Mouse (Mus musculus) lung, embryonic 14.5 days (tissue): ENCODE results near the gene Sv2b. TPM values are rescaled to one million over a fixed set of nuclear protein-coding genes. Genes with fewer than 3 reads are reported as not detected.

Source experiments
- ATAC-seq: fragments of 200-750 bp; cut with Nextera tagmentation; 2 replicates; pipeline ENCODE4 v1.8.0; 2017; ENCODE audit warnings: mild to moderate bottlenecking, moderate TSS enrichment, moderate library complexity; ENCODE audit not compliant: insufficient read depth
- DNase-seq: peaks from one replicate; pipeline ENCODE4 v3.0.0-alpha.2; 2015
- H3K27ac ChIP-seq: fragments of 300-500 bp; sonication (generic); 2 replicates; pipeline ENCODE4 v1.5.1; 2014; ENCODE audit warnings: low read depth, mild to moderate bottlenecking, moderate library complexity
- H3K27me3 ChIP-seq: fragments of 300-500 bp; sonication (generic); 2 replicates; pipeline ENCODE4 v1.6.1; 2014; ENCODE audit warnings: low read length, control low read depth; ENCODE audit not compliant: insufficient read depth
- H3K36me3 ChIP-seq: fragments of 300-500 bp; sonication (generic); 2 replicates; pipeline ENCODE4 v1.6.1; 2014; ENCODE audit warnings: control low read depth; ENCODE audit not compliant: insufficient read depth
- H3K4me1 ChIP-seq: fragments of 300-500 bp; sonication (generic); 2 replicates; pipeline ENCODE4 v1.6.1; 2014; ENCODE audit warnings: antibody characterized with exemption, control low read depth; ENCODE audit not compliant: insufficient read depth
- H3K4me2 ChIP-seq: fragments of 300-500 bp; sonication (generic); 2 replicates; pipeline ENCODE4 v1.6.1; 2014; ENCODE audit warnings: mild to moderate bottlenecking
- H3K4me3 ChIP-seq: fragments of 300-500 bp; sonication (generic); 2 replicates; pipeline ENCODE4 v1.5.1; 2014; ENCODE audit warnings: low read depth, low read length
- H3K9ac ChIP-seq: fragments of 300-500 bp; sonication (generic); 2 replicates; pipeline ENCODE4 v1.6.1; 2014
- H3K9me3 ChIP-seq: fragments of 300-500 bp; sonication (generic); 2 replicates; pipeline ENCODE4 v1.6.1; 2016; ENCODE audit warnings: low read depth, low read length, control low read depth
- CTCF ChIP-seq: IDR thresholded peaks from 2 replicates; pipeline ENCODE4 v1.5.1; 2016; ENCODE audit warnings: antibody characterized with exemption, low read depth
- WGBS: fragments of 180-500 bp; shearing (Covaris S2); extraction: QIAGEN DNeasy Blood & Tissue Kit; methylation state at CpG from one replicate; pipeline ENCODE4 v1.1.7; 2014; 5-methylcytosine and 5-hydroxymethylcytosine counted together
- polyA plus RNA-seq: library from polyadenylated mRNA; unstranded; fragments of >200 nt; fragmentation: Nextera tagmentation; extraction: Ambion mirVana; gene quantifications from 2 replicates; pipeline ENCODE4 v1.2.1, GENCODE M21; 2014

Gene Sv2b
- polyA plus RNA-seq, 1 experiment from 2014 or later, result 0.95 TPM

- no peak for ATAC-seq
- H3K27me3 ChIP-seq, result no peaks in the 10 kb centered on the region
- no peaks in the 10 kb centered on the region for H3K9me3 ChIP-seq
- no peaks in the 10 kb centered on the region for H3K36me3 ChIP-seq
- no peak for DNase-seq
- H3K27ac ChIP-seq, result no peak overlapping the region
- no peak overlapping the region for H3K4me3 ChIP-seq
- 74% methylated on average over 2 of the region's 2 CpGs for WGBS
- H3K4me2 ChIP-seq, result no peak overlapping the region
- no peaks in the 10 kb centered on the region for H3K4me1 ChIP-seq
- TF ChIP-seq CTCF, result no peak
- H3K9ac ChIP-seq, result no peak overlapping the region
Measured at GRCm38 (mm10) chr7:75273633-75274032, 35.4 kb downstream of the Sv2b start.

GRCm38 (mm10) chr7:75271921-75272381 is 37.1 kb downstream of the Sv2b start:
- no peak for ATAC-seq
- Histone ChIP-seq H3K9ac (no peak overlapping the region), H3K4me3 (no peak overlapping the region), H3K9me3 (no peaks in the 10 kb centered on the region), H3K27me3 (no peaks in the 10 kb centered on the region), H3K27ac (no peak overlapping the region), H3K4me1 (no peaks in the 10 kb centered on the region), H3K36me3 (no peaks in the 10 kb centered on the region), H3K4me2 (no peak overlapping the region)
- TF ChIP-seq CTCF, result no peak
- 63% methylated on average over 3 of the region's 3 CpGs for WGBS
- DNase-seq, result no peak

GRCm38 (mm10) chr7:75271306-75271705 is 37.8 kb downstream of the Sv2b start:
- Histone ChIP-seq H3K4me2 (no peak overlapping the region), H3K9me3 (no peaks in the 10 kb centered on the region), H3K9ac (no peak overlapping the region), H3K27me3 (no peaks in the 10 kb centered on the region), H3K4me3 (no peak overlapping the region), H3K36me3 (no peaks in the 10 kb centered on the region), H3K27ac (no peak overlapping the region), H3K4me1 (no peaks in the 10 kb centered on the region)
- TF ChIP-seq CTCF, result no peak
- no peak for ATAC-seq
- DNase-seq, result no peak
- 69% methylated on average over 3 of the region's 3 CpGs for WGBS

GRCm38 (mm10) chr7:75267236-75267635 is 41.8 kb downstream of the Sv2b start:
- 61% methylated on average over 4 of the region's 4 CpGs for WGBS
- H3K9me3 ChIP-seq, result no peaks in the 10 kb centered on the region
- no peaks in the 10 kb centered on the region for H3K27me3 ChIP-seq

GRCm38 (mm10) chr7:75265241-75265640 is 43.8 kb downstream of the Sv2b start:
- WGBS, result 78% methylated on average over 4 of the region's 4 CpGs
- H3K36me3 ChIP-seq, result no peaks in the 10 kb centered on the region
- H3K4me1 ChIP-seq, result no peaks in the 10 kb centered on the region
- TF ChIP-seq CTCF, result no peak
- H3K4me2 ChIP-seq, result no peak overlapping the region
- ATAC-seq (no peak), DNase-seq (no peak)
- no peak overlapping the region for H3K4me3 ChIP-seq
- no peak overlapping the region for H3K27ac ChIP-seq
- no peak overlapping the region for H3K9ac ChIP-seq
- H3K9me3 ChIP-seq, result no peaks in the 10 kb centered on the region
- no peaks in the 10 kb centered on the region for H3K27me3 ChIP-seq

More at GRCm38 (mm10) chr7:75267236-75267635, 41.8 kb downstream of the Sv2b start:
- no peak overlapping the region for H3K4me2 ChIP-seq
- ATAC-seq (no peak), DNase-seq (no peak)
- no peak overlapping the region for H3K4me3 ChIP-seq
- H3K27ac ChIP-seq, result no peak overlapping the region
- TF ChIP-seq CTCF, result no peak
- no peaks in the 10 kb centered on the region for H3K4me1 ChIP-seq
- H3K9ac ChIP-seq, result no peak overlapping the region
- H3K36me3 ChIP-seq, result no peaks in the 10 kb centered on the region

- WGBS, result 72% methylated on average over 3 of the region's 3 CpGs
- H3K9me3 ChIP-seq, result no peaks in the 10 kb centered on the region
Measured at GRCm38 (mm10) chr7:75259945-75260344, 49.1 kb downstream of the Sv2b start.

GRCm38 (mm10) chr7:75253611-75254250 is 55.3 kb downstream of the Sv2b start:
- no peak for TF ChIP-seq CTCF

More at GRCm38 (mm10) chr7:75259945-75260344, 49.1 kb downstream of the Sv2b start:
- Histone ChIP-seq H3K4me1 (no peaks in the 10 kb centered on the region), H3K27ac (no peak overlapping the region), H3K4me2 (no peak overlapping the region), H3K4me3 (no peak overlapping the region), H3K9ac (no peak overlapping the region), H3K27me3 (no peaks in the 10 kb centered on the region), H3K36me3 (no peaks in the 10 kb centered on the region)
- no peak for TF ChIP-seq CTCF
- DNase-seq (no peak), ATAC-seq (no peak)

More at GRCm38 (mm10) chr7:75253611-75254250, 55.3 kb downstream of the Sv2b start:
- ATAC-seq (no peak), DNase-seq (peak; percentile 63)
- H3K27ac ChIP-seq, result no peak overlapping the region
- H3K27me3 ChIP-seq, result no peaks in the 10 kb centered on the region
- no peaks in the 10 kb centered on the region for H3K9me3 ChIP-seq
- no peak overlapping the region for H3K9ac ChIP-seq
- no peaks in the 10 kb centered on the region for H3K4me1 ChIP-seq
- H3K4me3 ChIP-seq, result no peak overlapping the region
- 71% methylated on average over 8 of the region's 8 CpGs for WGBS
- no peaks in the 10 kb centered on the region for H3K36me3 ChIP-seq
- H3K4me2 ChIP-seq, result no peak overlapping the region
